Mouse (Mus musculus) olfactory bulb, adult 2 months (tissue): ENCODE data around the gene Hnmt. TPM values are rescaled to one million over a fixed set of nuclear protein-coding genes. Genes with fewer than 3 reads are reported as not detected.
A peak's percentile ranks its signal among the peaks of the same experiment; 100 is the strongest.
"Not testable (repeated sequence)": the region's sequence is repeated elsewhere in the genome, so short reads cannot be mapped to it uniquely, and the experiment has no call there.

ENCODE experiments used
- H3K27ac ChIP-seq: fragments of 200-500 bp; 2 replicates; pipeline ENCODE4 v1.5.1; 2012; ENCODE audit warnings: low read depth, low read length; ENCODE audit not compliant: insufficient read depth
- H3K4me1 ChIP-seq: fragments of 200-500 bp; 2 replicates; pipeline ENCODE4 v1.6.1; 2012; ENCODE audit warnings: low read length; ENCODE audit not compliant: control insufficient read depth, insufficient read depth
- H3K4me3 ChIP-seq: fragments of 200-500 bp; 2 replicates; pipeline ENCODE4 v1.5.1; 2012; ENCODE audit warnings: mild to moderate bottlenecking, low read depth, low read length, moderate library complexity; ENCODE audit not compliant: insufficient read depth
- CTCF ChIP-seq: fragments of 200-500 bp; IDR thresholded peaks from 2 replicates; pipeline ENCODE4 v1.5.1; 2012; ENCODE audit warnings: low read depth, mild to moderate bottlenecking, low read length, moderate library complexity; ENCODE audit not compliant: insufficient read depth
- POLR2A ChIP-seq: fragments of 200-500 bp; IDR thresholded peaks from 2 replicates; pipeline ENCODE4 v1.6.1; 2012; ENCODE audit warnings: mild to moderate bottlenecking, low read depth, low read length, moderate library complexity; ENCODE audit not compliant: insufficient read depth
- WGBS: fragments of 180-500 bp; shearing (Covaris S2); methylation state at CpG from one replicate; pipeline ENCODE4 v1.1.7; 2018; 5-methylcytosine and 5-hydroxymethylcytosine counted together
- polyA plus RNA-seq: library from polyadenylated mRNA; stranded (reverse); fragments of >200 nt; gene quantifications from 2 replicates; pipeline ENCODE4 v1.2.4, GENCODE M21; 2012; ENCODE audit warnings: low replicate concordance; ENCODE audit not compliant: missing spikeins, insufficient read depth, insufficient read length

Gene Hnmt
- not detected in 2 replicates for polyA plus RNA-seq

DNA sequence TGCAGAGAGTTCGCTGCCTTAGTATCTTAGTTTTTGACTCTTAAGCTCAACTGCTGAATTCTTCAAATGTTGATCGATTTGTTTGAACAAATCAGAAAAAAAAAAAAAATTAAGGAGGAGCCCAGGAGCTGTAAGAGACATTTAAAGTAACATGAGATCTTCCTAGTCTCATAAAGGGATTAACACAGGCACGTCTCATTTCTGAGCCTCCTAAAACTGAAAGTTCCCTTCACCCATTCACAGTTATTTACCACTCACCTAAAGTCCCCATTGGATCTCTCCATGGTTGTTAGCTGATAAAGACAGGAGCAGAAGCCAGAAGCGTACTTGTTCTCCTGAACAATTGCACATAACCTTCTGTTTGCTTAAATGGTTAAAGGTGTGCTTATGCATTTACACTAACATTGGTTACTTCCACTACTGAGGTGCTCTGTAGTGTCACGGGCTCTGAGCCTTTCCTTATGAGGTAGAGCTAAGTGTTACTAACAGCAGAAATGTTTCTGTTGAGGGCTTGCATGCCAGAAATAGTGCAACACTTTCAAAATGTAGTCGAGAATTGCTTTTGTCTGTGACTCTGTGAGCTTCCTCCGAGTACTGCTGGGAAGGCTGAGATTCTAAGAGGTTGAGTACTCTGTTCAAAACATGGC is at the start of gene Hnmt:
TSS of gene Hnmt (minus strand) at position 51 of the 647 bp plus-strand sequence.
- TF ChIP-seq POLR2A (no peak), CTCF (no peak)
- H3K4me1 ChIP-seq, result no peaks in the 10 kb centered on the region
- peak within 1 kb of the TSS; percentile 92 for H3K27ac ChIP-seq
- WGBS, result 30% methylated on average over 7 of the region's 7 CpGs
- H3K4me3 ChIP-seq, result peak within 1 kb of the TSS; percentile 52

GRCm38 (mm10) chr2:24096495-24096894 is 47.3 kb upstream of the Hnmt start, which contains the start of gene Tbpl2:
Gene Tbpl2 (minus strand): TSS chr2:24096595.
- WGBS, result 78% methylated on average over 4 of the region's 4 CpGs

DNA sequence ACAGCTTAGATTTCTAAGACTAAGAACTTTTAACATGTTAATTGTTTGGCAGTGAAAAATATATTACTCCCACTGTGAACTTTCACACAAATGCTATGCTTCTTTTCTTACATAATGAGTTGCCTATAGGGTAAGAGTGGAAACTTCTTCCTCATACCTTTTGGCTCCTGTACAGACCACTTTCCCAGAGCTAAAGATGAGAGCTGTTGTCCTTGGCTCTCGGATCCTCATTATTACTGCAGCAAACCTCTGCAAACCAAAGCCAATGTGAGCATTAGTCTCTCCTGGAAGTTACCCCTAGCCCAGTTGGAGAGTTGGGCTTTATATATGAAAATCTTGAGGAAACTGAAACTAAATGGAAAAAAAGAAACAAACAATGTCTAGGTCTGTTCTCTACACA is 41.7 kb upstream of the Hnmt start:
- Histone ChIP-seq H3K4me1 (no peaks in the 10 kb centered on the region), H3K27ac (no peak overlapping the region), H3K4me3 (no peak overlapping the region)
- TF ChIP-seq CTCF, result no peak
- TF ChIP-seq POLR2A, result no peak
- WGBS, result 93% methylated on average over 1 of the region's 1 CpGs

More at GRCm38 (mm10) chr2:24096495-24096894, 47.3 kb upstream of the Hnmt start, which contains the start of gene Tbpl2:
- Histone ChIP-seq H3K4me3 (no peak within 1 kb of the TSS), H3K4me1 (no peaks in the 10 kb centered on the region), H3K27ac (no peak within 1 kb of the TSS)
- TF ChIP-seq CTCF, result no peak
- no peak for TF ChIP-seq POLR2A

- no peak overlapping the region for H3K27ac ChIP-seq
- TF ChIP-seq CTCF (no peak), POLR2A (no peak)
- WGBS, result 71% methylated on average over 3 of the region's 3 CpGs
- H3K4me3 ChIP-seq, result no peak overlapping the region
- no peaks in the 10 kb centered on the region for H3K4me1 ChIP-seq
These were observed 1.3 kb upstream of the Hnmt start for GRCm38 (mm10) chr2:24050459-24050858.

DNA sequence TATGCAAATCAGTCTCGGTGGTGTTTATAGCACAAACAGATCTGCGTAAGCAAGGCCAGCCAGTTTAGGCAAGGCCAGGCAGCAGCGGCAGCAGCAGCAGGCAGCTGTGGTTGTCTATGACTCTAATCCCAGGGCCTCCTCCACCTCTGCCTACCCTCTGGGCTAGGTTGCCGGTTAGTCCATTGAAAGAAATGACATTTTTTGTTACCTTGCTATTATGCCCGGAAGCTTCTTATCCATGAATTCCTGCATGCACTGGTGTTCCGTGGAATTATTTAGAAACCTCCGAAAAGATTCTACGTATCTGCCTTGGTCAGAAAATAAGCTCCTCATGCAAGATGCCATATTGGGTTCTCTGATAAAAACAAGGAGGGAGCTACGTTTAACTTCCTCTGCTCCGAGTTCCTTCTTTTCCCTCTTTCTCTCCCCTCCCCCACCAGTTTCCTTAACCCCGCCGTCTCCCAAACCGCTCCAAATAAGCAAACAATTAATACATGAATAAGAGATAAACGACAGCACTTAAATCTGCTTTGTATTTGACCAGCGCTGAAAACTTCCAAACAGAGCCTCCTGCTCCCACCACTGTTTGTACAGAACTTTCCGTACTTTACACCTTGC is 605 bp downstream of the Hnmt start:
- no peak for TF ChIP-seq CTCF
- TF ChIP-seq POLR2A, result peak; percentile 40; the same call in 1 of the 2 replicates
- 1% methylated on average over 16 of the region's 16 CpGs for WGBS
- Histone ChIP-seq H3K4me3 (peak overlapping the region; percentile 52), H3K4me1 (no peaks in the 10 kb centered on the region), H3K27ac (peak overlapping the region; percentile 92)

GRCm38 (mm10) chr2:24047551-24048479 is 1.4 kb downstream of the Hnmt start:
- H3K4me3 ChIP-seq, result peak overlapping the region; percentile 52
- no peak for TF ChIP-seq POLR2A
- no peak for TF ChIP-seq CTCF
- 8% methylated on average over 6 of the region's 6 CpGs for WGBS
- H3K4me1 ChIP-seq, result no peaks in the 10 kb centered on the region
- H3K27ac ChIP-seq, result peak overlapping the region; percentile 92

DNA sequence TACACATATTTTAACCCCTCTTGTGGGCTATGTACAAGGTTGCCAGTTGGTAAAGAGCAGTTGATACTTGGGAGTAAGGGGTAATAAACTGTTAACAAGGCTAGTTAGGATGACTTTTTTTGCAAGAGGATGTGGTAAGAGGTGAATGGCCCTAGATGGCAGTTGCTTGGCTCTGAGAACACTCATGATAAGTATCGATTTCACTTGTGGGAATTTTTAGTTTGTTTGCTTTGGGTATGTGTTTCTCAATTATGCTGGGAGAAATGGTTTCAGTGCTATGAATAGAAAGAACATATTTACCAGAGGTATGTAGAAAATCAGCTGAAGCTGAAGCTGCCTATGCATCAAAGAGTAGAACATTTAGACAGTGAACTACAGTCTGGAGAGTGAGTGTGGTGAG is 6.3 kb downstream of the Hnmt start:
- Histone ChIP-seq H3K4me1 (no peaks in the 10 kb centered on the region), H3K27ac (no peak overlapping the region), H3K4me3 (no peak overlapping the region)
- no peak for TF ChIP-seq POLR2A
- TF ChIP-seq CTCF, result no peak
- WGBS, result 95% methylated on average over 1 of the region's 1 CpGs

DNA sequence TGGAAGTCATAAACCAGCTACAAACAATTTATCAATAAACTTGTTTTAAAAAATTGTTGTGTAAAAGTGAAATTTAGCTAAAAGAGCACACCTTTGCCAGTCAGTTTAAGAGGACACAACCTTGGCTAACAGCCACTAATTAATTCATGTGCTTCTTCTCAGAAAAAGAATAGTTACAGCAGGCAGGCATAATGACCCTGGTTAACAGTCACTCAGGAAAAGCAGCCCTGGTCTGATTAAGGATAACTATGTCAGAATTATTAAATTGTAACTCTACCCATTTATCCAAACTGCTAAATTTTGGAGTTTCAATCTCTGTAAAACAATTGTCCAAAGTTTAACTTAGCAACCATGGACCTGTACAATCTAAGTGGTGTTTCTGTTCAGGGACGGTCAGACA is 8.7 kb downstream of the Hnmt start:
- no peak for TF ChIP-seq CTCF
- TF ChIP-seq POLR2A, result no peak
- WGBS, result 92% methylated on average over 1 of the region's 1 CpGs
- Histone ChIP-seq H3K4me3 (no peak overlapping the region), H3K27ac (no peak overlapping the region), H3K4me1 (no peaks in the 10 kb centered on the region)

DNA sequence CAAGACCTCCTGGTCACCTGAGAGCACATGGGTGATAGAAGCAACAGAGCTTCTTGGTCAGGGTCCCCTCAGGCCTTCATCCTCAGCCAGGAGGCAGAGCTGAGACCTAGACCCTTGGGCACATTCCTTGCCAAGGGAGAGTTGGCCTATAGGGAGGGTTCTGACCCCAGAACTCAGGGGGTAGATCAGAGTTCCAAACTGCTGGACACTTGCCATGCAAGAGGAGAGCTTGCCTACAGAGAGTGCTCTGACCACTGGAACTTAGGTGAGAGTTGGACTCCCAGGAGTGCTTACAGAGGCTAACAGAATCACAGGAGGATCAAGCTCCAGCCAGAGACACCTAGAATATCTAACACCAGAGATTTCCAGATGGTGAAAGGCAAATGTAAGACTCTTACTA is 29.8 kb downstream of the Hnmt start:
- not testable (repeated sequence) for H3K4me3 ChIP-seq, H3K4me1 ChIP-seq, H3K27ac ChIP-seq
